Mouse (Mus musculus) lung, embryonic 15.5 days (tissue): ENCODE measurements around the gene Olfr1389. TPM values are rescaled to one million over a fixed set of nuclear protein-coding genes. Genes with fewer than 3 reads are reported as not detected.
"Not testable (repeated sequence)": the region's sequence is repeated elsewhere in the genome, so short reads cannot be mapped to it uniquely, and the experiment has no call there.

Experiments used
- ATAC-seq: fragments of 200-750 bp; cut with Nextera tagmentation; 2 replicates; pipeline ENCODE4 v1.8.0; 2017; ENCODE audit warnings: moderate number of reproducible peaks, borderline replicate concordance; ENCODE audit not compliant: low FRiP score, low TSS enrichment; ENCODE audit errors: extremely low read depth
- H3K27ac ChIP-seq: fragments of 300-500 bp; sonication (generic); 2 replicates; pipeline ENCODE4 v1.5.1; 2015; ENCODE audit warnings: moderate library complexity, mild to moderate bottlenecking, inconsistent platforms
- H3K27me3 ChIP-seq: fragments of 300-500 bp; sonication (generic); 2 replicates; pipeline ENCODE4 v1.6.1; 2015; ENCODE audit warnings: inconsistent platforms
- H3K36me3 ChIP-seq: fragments of 300-500 bp; sonication (generic); 2 replicates; pipeline ENCODE4 v1.6.1; 2015; ENCODE audit warnings: inconsistent platforms
- H3K4me1 ChIP-seq: fragments of 300-500 bp; sonication (generic); 2 replicates; pipeline ENCODE4 v1.6.1; 2015; ENCODE audit warnings: inconsistent platforms
- H3K4me2 ChIP-seq: fragments of 300-500 bp; sonication (generic); 2 replicates; pipeline ENCODE4 v1.6.1; 2015; ENCODE audit warnings: inconsistent platforms, mild to moderate bottlenecking, moderate library complexity
- H3K4me3 ChIP-seq: fragments of 300-500 bp; sonication (generic); 2 replicates; pipeline ENCODE4 v1.5.1; 2015; ENCODE audit warnings: mild to moderate bottlenecking, inconsistent platforms
- H3K9ac ChIP-seq: fragments of 300-500 bp; sonication (generic); 2 replicates; pipeline ENCODE4 v1.6.1; 2015; ENCODE audit warnings: inconsistent platforms
- H3K9me3 ChIP-seq: fragments of 300-500 bp; sonication (generic); 2 replicates; pipeline ENCODE4 v1.6.1; 2016; ENCODE audit warnings: inconsistent platforms
- WGBS: fragments of 180-500 bp; shearing (Covaris S2); methylation state at CpG from one replicate; pipeline ENCODE4 v1.1.7; 2015; 5-methylcytosine and 5-hydroxymethylcytosine counted together
- polyA plus RNA-seq: library from polyadenylated mRNA; unstranded; fragments of >200 nt; fragmentation: Nextera tagmentation; extraction: Ambion mirVana; gene quantifications from 2 replicates; pipeline ENCODE4 v1.2.1, GENCODE M21; 2015

Olfr1389 gene
- not detected in 2 replicates for polyA plus RNA-seq

DNA sequence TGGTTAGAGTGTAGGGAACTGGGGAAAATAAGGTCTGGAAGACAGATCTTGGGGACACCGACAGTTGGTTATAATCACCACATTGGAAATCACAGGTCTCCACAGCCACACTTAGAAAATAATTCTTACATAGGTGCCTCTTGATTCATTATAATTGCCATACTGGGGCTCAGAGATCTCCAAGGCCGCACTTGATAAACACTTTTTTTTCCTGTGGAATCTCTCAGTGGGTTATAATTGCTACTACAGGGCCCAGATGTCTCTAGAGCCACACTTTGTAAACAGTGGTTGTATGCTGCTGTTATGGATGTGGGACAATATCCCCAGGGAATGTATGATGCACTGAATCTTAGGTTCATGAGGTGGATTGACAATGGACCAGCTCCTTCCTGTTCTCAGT, at the start of gene Olfr1389:
TSS of gene Olfr1389 (plus strand) at position 301 of the 400 bp plus-strand sequence.
- Histone ChIP-seq H3K4me1 (no peaks in the 10 kb centered on the region), H3K27ac (no peak within 1 kb of the TSS), H3K36me3 (no peaks in the 10 kb centered on the region), H3K4me2 (no peak within 1 kb of the TSS), H3K4me3 (no peak within 1 kb of the TSS), H3K27me3 (no peaks in the 10 kb centered on the region), H3K9ac (no peak within 1 kb of the TSS), H3K9me3 (no peaks in the 10 kb centered on the region)
- ATAC-seq = no peak
- 79% methylated on average over 2 of the region's 2 CpGs for WGBS

DNA sequence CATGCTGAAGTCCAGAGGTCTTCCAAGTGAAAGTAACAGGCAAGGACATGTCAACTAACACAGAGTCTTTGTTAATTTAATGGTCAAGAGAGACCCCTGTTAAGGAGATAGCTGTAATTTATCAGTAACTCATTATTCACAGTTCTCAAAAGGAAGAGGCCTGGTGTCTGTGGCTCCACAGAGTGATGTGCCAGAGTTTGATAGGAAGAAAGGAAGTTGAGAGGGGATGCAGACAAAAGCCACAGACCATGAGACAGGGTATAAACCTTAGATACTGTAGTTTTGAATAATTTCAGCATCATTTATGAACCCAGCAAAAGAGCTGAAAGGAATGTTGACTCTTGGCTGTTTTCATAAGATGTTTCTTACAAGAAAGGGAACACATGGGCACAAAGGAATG, 39.7 kb upstream of the Olfr1389 start:
- Histone ChIP-seq H3K9ac (no peak overlapping the region), H3K36me3 (no peaks in the 10 kb centered on the region), H3K4me2 (no peak overlapping the region), H3K9me3 (no peaks in the 10 kb centered on the region), H3K4me3 (no peak overlapping the region), H3K27ac (no peak overlapping the region), H3K27me3 (no peaks in the 10 kb centered on the region), H3K4me1 (no peaks in the 10 kb centered on the region)
- no peak for ATAC-seq

DNA sequence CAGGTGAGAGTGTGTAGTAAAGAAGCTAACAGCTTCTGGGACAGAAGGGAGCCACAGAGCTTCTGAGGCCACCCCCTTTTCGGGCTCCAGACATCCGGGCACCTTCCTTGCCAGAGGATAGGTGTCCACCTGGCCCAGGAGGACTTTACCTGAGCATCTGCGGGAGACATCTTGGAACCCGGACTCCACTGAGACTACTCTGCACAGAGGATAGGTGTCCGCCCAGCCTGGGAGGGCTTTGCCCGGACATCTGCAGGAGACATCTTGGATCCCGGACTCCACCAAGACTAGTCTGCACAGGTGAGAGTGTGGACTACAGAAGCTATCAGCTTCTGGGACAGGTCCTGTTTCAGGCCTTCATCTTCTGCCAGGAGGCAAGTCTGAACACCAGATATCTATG, 36.7 kb upstream of the Olfr1389 start:
- not testable (repeated sequence) for H3K4me3 ChIP-seq, H3K4me2 ChIP-seq, H3K27ac ChIP-seq, H3K9me3 ChIP-seq, H3K9ac ChIP-seq, H3K4me1 ChIP-seq, H3K36me3 ChIP-seq, ATAC-seq, H3K27me3 ChIP-seq
- 88% methylated on average over 7 of the region's 7 CpGs for WGBS

DNA sequence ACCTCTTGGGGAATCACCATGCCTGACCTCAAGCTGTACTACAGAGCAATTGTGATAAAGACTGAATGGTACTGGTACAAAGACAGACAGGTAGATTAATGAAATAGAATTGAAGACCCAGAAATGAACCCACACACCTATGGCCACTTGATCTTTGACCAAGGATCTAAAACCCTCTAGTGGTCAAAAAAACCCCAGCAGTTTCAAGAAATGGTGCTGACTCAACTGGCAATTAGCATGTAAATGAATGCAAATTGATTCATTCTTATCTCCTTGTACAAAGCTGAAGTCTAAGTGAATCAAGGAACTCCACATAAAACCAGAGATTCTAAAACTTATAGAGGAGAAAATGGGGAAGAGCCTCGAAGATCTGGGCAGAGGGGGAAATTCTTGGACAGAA, 30.2 kb upstream of the Olfr1389 start:
- 64% methylated on average over 1 of the region's 1 CpGs for WGBS
- not testable (repeated sequence) for ATAC-seq, H3K9me3 ChIP-seq, H3K36me3 ChIP-seq, H3K9ac ChIP-seq, H3K27ac ChIP-seq, H3K4me1 ChIP-seq, H3K4me2 ChIP-seq, H3K4me3 ChIP-seq, H3K27me3 ChIP-seq

DNA sequence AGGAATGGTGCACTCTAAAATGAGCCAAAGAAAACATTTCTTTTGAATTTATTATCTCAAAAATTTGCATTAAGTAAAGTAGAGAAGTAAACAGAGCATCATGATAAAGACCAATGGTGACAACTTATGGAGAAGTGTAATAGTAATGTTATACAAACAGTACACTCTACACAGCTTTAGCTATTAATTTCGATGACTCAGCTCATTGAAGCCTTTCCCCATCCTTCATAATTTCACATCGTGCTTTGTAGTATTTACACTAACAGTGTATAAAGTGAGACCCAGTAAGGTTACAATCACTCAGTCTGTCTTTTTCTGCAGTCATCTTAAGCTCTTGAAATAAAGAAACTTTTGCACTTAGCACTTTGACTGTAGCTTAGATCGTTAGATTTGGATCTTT, 16.1 kb upstream of the Olfr1389 start:
- Histone ChIP-seq H3K27ac (no peak overlapping the region), H3K4me3 (no peak overlapping the region), H3K4me2 (no peak overlapping the region), H3K4me1 (no peaks in the 10 kb centered on the region), H3K36me3 (no peaks in the 10 kb centered on the region), H3K9me3 (no peaks in the 10 kb centered on the region), H3K9ac (no peak overlapping the region), H3K27me3 (no peaks in the 10 kb centered on the region)
- ATAC-seq = no peak
- 65% methylated on average over 3 of the region's 3 CpGs for WGBS

DNA sequence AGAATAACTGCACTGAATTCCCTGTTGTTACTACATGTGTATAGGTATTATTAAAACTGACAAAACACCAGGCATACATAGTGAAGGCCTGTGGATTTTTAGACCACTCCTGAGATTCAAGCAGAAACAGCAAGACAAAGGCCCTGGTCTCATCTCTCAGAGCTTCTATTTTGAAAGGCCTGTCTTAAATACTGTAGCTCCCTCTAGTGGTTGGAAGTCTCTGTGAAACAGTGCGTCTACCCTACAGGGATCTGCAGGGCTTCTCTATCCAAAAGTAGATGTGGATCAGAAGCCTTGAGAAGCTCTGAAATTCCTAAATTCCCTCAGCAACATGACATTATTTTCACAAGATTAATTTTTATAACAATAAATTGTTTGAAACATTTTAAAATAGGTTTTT, 12.3 kb upstream of the Olfr1389 start:
- Histone ChIP-seq H3K9me3 (no peaks in the 10 kb centered on the region), H3K4me1 (no peaks in the 10 kb centered on the region), H3K27me3 (no peaks in the 10 kb centered on the region), H3K9ac (no peak overlapping the region), H3K4me3 (no peak overlapping the region), H3K4me2 (no peak overlapping the region), H3K27ac (no peak overlapping the region), H3K36me3 (no peaks in the 10 kb centered on the region)
- ATAC-seq = no peak
- 20% methylated on average over 1 of the region's 1 CpGs for WGBS

DNA sequence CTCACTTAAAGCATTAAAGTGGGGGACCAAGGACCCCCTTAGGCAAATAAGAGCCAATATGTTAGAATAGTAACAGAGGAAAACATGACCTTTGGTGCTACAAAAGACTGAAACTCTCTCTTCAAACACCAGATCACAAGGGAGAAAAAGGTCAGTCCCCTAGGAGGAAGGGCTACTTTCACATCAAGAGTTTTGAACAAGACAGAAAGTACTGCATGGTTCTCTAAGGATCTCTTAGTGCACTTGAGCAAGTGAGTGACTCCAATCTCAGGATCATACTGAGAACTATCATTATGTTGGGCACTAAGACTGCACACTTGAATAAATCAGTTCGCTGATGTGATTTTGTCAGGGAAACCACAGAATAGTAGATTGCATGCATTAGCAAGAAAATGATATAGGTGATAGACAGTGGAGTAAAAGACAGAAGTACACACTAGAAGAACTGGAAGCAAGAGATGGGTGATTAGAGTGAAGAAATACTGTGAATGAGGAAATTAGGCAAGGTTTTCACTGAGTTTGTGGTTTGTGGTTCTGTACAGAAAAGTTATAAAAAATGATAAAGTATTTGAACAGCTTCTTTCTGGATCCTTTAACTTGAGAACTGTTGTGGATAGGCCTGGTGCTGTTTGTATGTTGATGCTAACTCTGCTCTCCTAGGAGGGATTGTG, 2.5 kb downstream of the Olfr1389 start:
- no peak for ATAC-seq
- Histone ChIP-seq H3K4me1 (no peaks in the 10 kb centered on the region), H3K4me3 (no peak overlapping the region), H3K9ac (no peak overlapping the region), H3K36me3 (no peaks in the 10 kb centered on the region), H3K4me2 (no peak overlapping the region), H3K9me3 (no peaks in the 10 kb centered on the region), H3K27ac (no peak overlapping the region), H3K27me3 (no peaks in the 10 kb centered on the region)
- 90% methylated on average over 1 of the region's 1 CpGs for WGBS

DNA sequence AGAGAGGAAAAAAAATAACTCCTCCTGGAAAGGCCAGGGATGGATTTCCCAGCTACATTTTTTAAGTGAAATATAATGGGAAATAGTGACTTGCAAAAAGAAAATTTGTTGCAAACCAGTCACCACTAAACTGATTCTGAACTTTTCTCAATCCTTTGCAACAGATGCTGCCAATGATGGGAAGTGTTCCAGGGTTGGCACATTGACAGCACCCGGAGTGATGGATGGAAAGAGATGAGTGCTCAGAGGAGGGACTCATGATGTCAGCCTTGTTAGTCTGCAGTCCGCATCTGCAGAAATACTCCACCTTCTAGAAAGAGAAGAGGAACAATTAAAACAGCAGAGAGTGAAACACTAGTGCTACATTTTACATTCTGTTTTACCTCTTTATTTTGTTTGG, 6.8 kb downstream of the Olfr1389 start:
- Histone ChIP-seq H3K4me2 (no peak overlapping the region), H3K27ac (no peak overlapping the region), H3K27me3 (no peaks in the 10 kb centered on the region), H3K4me1 (no peaks in the 10 kb centered on the region), H3K4me3 (no peak overlapping the region), H3K9me3 (no peaks in the 10 kb centered on the region), H3K36me3 (no peaks in the 10 kb centered on the region), H3K9ac (no peak overlapping the region)
- 74% methylated on average over 2 of the region's 2 CpGs for WGBS
- ATAC-seq = no peak

DNA sequence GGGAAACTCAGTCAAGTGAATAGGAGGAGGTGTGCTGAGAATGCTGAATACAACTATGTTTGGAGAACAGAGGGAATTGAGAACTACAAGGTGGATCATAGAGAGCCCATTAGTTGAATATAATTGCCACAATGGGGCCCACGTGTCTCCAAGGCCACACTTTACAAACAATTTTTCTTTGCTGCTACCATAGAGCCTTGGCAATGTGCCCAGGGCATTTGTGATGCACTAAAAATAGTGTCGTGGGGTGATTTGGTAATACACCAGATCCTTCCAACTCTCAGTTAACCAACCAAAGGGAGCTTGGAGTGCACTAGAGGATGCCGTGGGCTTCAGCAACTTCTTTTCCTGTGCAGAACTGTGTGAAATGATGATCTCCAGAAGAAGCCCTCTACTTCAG, 13.5 kb downstream of the Olfr1389 start, which contains the start of gene Olfr1388:
TSS of gene Olfr1388 (plus strand) at position 214 of the 400 bp plus-strand sequence.
- Histone ChIP-seq H3K36me3 (no peaks in the 10 kb centered on the region), H3K9ac (no peak within 1 kb of the TSS), H3K27me3 (no peaks in the 10 kb centered on the region), H3K27ac (no peak within 1 kb of the TSS), H3K4me1 (no peaks in the 10 kb centered on the region), H3K4me2 (no peak within 1 kb of the TSS), H3K9me3 (no peaks in the 10 kb centered on the region), H3K4me3 (no peak within 1 kb of the TSS)
- WGBS = 27% methylated on average over 3 of the region's 3 CpGs
- no peak for ATAC-seq

DNA sequence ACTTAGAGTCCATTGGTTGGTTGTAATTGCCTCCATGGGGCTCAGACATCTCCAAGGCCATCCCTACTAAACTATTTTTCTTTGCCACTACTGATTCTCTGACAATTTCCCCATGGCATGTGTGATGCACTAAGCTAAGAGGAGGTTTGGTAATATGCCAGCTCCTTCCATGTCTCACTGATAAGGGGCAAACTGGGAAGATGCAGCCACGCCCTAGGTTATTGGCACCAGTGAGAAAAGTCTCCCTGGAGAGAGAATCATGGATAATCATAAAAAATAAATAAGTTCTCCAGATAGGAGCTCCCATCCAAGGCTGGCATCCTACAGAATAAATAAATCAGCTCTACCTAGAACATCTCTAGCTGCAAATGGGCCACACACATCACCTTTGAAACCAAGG, 32.2 kb downstream of the Olfr1389 start, which contains the start of gene Olfr1387:
TSS of gene Olfr1387 (plus strand) at position 301 of the 400 bp plus-strand sequence.
- WGBS = 64% methylated on average over 1 of the region's 1 CpGs
- no peak for ATAC-seq
- Histone ChIP-seq H3K27me3 (no peaks in the 10 kb centered on the region), H3K9me3 (no peaks in the 10 kb centered on the region), H3K4me2 (no peak within 1 kb of the TSS), H3K4me1 (no peaks in the 10 kb centered on the region), H3K4me3 (no peak within 1 kb of the TSS), H3K27ac (no peak within 1 kb of the TSS), H3K9ac (no peak within 1 kb of the TSS), H3K36me3 (no peaks in the 10 kb centered on the region)

DNA sequence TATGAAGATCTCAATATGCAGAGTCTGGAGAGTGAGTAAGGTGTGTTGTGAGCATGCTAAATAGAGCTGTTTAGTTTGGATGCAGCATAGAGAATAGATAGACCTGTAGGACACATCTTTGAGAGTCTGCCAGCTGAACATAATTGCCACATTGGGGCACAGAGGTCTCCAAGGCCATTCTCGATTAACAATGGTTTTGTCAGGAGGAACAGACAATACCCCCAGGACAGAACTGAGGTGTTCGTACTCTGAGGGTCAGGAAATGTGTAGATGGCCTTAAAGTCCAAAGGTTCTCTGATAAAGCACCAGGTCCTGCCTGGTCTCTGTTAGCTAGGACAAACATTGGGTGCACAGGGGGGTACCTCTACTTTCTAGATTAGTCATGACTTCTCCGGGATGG, 41.9 kb downstream of the Olfr1389 start, which contains the start of gene Olfr1386:
TSS of gene Olfr1386 (plus strand) at position 301 of the 400 bp plus-strand sequence.
- not testable (repeated sequence) for H3K4me3 ChIP-seq, H3K4me2 ChIP-seq, H3K27me3 ChIP-seq, H3K36me3 ChIP-seq, ATAC-seq, H3K27ac ChIP-seq, H3K9me3 ChIP-seq, H3K4me1 ChIP-seq, H3K9ac ChIP-seq
- 83% methylated on average over 3 of the region's 3 CpGs for WGBS
